Mouse (Mus musculus) heart, adult 2 months (tissue): ENCODE data around the gene Ppm1a.
A peak's percentile ranks its signal among the peaks of the same experiment; 100 is the strongest.
"Not testable (repeated sequence)": the region's sequence is repeated elsewhere in the genome, so short reads cannot be mapped to it uniquely, and the experiment has no call there.

Experiments used
- CTCF ChIP-seq: fragments of 200-600 bp; IDR thresholded peaks from 2 replicates; pipeline ENCODE4 v1.8.1; 2022; ENCODE audit warnings: antibody characterized with exemption, mild to moderate bottlenecking, moderate library complexity
- POLR2A ChIP-seq: fragments of 200-500 bp; IDR thresholded peaks from 2 replicates; pipeline ENCODE4 v1.6.1; 2011; ENCODE audit warnings: mild to moderate bottlenecking, low read depth, low read length, control low read depth; ENCODE audit not compliant: insufficient read depth

GRCm38 (mm10) chr12:72782786-72783185, 25.5 kb downstream of the Ppm1a start:
- peak; percentile 53 for TF ChIP-seq CTCF
- not testable (repeated sequence) for TF ChIP-seq POLR2A
